Mouse (Mus musculus) layer of hippocampus, adult 9-10 months (tissue): Measurements from ENCODE around the gene Myl4.
"Not testable (repeated sequence)": the region's sequence is repeated elsewhere in the genome, so short reads cannot be mapped to it uniquely, and the experiment has no call there.

Experiments
- DNase-seq: peaks from one replicate; pipeline ENCODE4 v3.0.0; 2022; ENCODE audit warnings: low spot score

Myl4 gene

GRCm38 (mm10) chr11:104571373-104571772 is 20.9 kb downstream of the Myl4 start:
- DNase-seq = not testable (repeated sequence)

GRCm38 (mm10) chr11:104572091-104572490 is 21.6 kb downstream of the Myl4 start:
- DNase-seq = no peak

- no peak for DNase-seq
These were observed 22.1 kb downstream of the Myl4 start for GRCm38 (mm10) chr11:104572566-104572965.

- no peak for DNase-seq
These were observed 26.5 kb downstream of the Myl4 start for GRCm38 (mm10) chr11:104576772-104577612.

GRCm38 (mm10) chr11:104578074-104578473 is 27.6 kb downstream of the Myl4 start:
- DNase-seq = no peak

- no peak for DNase-seq
These were observed 28.6 kb downstream of the Myl4 start for GRCm38 (mm10) chr11:104579084-104579483.

GRCm38 (mm10) chr11:104579575-104579974 is 29.1 kb downstream of the Myl4 start:
- DNase-seq = no peak

GRCm38 (mm10) chr11:104580091-104580490 is 29.6 kb downstream of the Myl4 start:
- no peak for DNase-seq

- DNase-seq = peak; percentile 46
These were observed 30.1 kb downstream of the Myl4 start for GRCm38 (mm10) chr11:104580606-104581005.

GRCm38 (mm10) chr11:104581446-104582307 is 31.2 kb downstream of the Myl4 start:
- DNase-seq = no peak

- DNase-seq = no peak
These were observed 31.8 kb downstream of the Myl4 start for GRCm38 (mm10) chr11:104582308-104582606.

GRCm38 (mm10) chr11:104582630-104583364 is 32.3 kb downstream of the Myl4 start:
- DNase-seq = no peak

- no peak for DNase-seq
These were observed 35.0 kb downstream of the Myl4 start for GRCm38 (mm10) chr11:104585495-104585894.

GRCm38 (mm10) chr11:104587904-104588303 is 37.4 kb downstream of the Myl4 start:
- DNase-seq = no peak

- no peak for DNase-seq
These were observed 38.0 kb downstream of the Myl4 start for GRCm38 (mm10) chr11:104588513-104588912.

- DNase-seq = no peak
These were observed 39.1 kb downstream of the Myl4 start for GRCm38 (mm10) chr11:104589570-104589969.

- peak; percentile 83 for DNase-seq
These were observed 39.7 kb downstream of the Myl4 start for GRCm38 (mm10) chr11:104590148-104590547.

GRCm38 (mm10) chr11:104592066-104592835 is 41.8 kb downstream of the Myl4 start:
- DNase-seq = no peak

- no peak for DNase-seq
These were observed 45.9 kb downstream of the Myl4 start for GRCm38 (mm10) chr11:104596365-104596764.

- no peak for DNase-seq
These were observed 48.9 kb downstream of the Myl4 start for GRCm38 (mm10) chr11:104599265-104599945.

- no peak for DNase-seq
These were observed 50.2 kb downstream of the Myl4 start for GRCm38 (mm10) chr11:104600675-104601074.
